Mouse (Mus musculus): ENCODE measurements around the gene Men1.

The Men1 gene

GRCm38 (mm10) chr19:6390251-6390650 is 55.5 kb downstream of the Men1 start:
- DNase-seq (ENCODE audit: low spot score in 2 of 2) = no peak

All from heart, adult 9 months (tissue).